Mouse (Mus musculus): ENCODE results near the gene Gm17693. TPM values are rescaled to one million over a fixed set of nuclear protein-coding genes. Genes with fewer than 3 reads are reported as not detected.
"Not testable (repeated sequence)": the region's sequence is repeated elsewhere in the genome, so short reads cannot be mapped to it uniquely, and the experiment has no call there.

Gene Gm17693
- total RNA-seq (2015) = not detected in 2 replicates
- total RNA-seq (2017) = not detected in 2 replicates

- ATAC-seq (replicated peaks; ENCODE audit: poor library complexity) = not testable (repeated sequence)
Observed at GRCm38 (mm10) chrX:125705144-125705543, at the start of gene Gm17693. Gene Gm17693, plus strand, starts transcription at chrX:125705444.

All from megakaryocyte progenitor cell, adult 5-6 weeks (primary cell).